Mouse (Mus musculus) forelimb bud, embryonic 11.5 days (tissue): Measurements from ENCODE around the gene Gm11034.

Experiments used
- DNase-seq: peaks from one replicate; pipeline ENCODE4 v3.0.0-alpha.2; 2012; ENCODE audit warnings: low read depth, low spot score

Gene Gm11034

DNA sequence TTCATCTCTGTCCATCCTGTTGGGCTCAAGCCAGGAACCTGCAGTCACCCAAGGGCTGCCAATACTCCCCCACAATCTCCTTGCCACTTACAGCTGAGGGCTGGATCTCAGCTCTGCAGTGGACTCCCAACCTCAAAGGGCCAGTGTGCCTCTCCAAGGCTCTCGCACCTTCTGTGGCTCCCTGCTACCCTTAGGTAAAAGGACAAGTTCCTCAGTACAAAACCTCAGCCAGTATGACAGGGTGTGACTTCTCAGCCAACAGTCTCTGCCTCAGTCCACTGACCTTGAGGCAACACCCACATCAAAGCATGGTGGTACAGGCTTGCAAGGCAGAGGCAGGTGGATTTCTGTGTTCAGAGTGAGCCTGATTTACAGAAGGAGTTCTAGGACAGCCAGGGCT lies 1.6 kb downstream of the Gm11034 start:
- DNase-seq = no peak

DNA sequence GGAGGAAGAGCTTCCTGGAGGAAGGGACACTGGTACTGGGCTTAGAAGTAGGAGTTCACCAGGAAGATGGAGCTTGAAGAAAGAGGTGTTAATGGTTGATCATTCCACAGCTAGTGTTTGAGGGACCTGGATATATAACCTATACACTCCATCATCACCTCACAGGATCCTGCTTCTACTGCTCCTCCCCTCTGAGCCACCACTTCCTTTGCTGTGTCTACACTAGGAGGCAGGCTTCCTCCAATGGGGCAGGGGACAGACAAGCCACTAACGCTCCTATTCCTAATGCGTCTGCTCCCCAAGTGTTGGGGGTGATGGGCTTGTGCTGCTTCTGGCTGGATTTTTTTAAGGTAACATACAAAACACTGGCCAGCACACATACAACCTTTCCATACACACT lies 2.7 kb downstream of the Gm11034 start:
- no peak for DNase-seq

DNA sequence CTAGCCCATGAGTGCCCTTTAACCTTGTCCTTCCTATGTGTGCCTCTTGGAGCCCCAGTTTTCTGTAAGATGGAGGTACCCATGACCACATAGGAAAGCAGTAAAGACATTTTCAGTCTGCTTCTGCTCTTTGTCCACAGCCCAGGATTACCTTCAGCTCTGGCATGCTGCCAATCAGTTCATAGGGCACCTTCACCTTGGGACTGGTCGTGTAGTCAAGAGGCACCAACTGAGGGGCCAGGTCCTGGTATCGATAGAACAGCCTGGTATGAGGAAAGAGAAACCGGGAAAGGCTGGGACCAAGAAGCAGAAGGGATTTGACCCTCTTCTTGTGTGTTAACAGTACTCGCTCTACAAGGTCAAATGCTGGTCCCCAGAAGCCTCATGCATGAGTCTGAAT lies 3.2 kb downstream of the Gm11034 start:
- DNase-seq = no peak

DNA sequence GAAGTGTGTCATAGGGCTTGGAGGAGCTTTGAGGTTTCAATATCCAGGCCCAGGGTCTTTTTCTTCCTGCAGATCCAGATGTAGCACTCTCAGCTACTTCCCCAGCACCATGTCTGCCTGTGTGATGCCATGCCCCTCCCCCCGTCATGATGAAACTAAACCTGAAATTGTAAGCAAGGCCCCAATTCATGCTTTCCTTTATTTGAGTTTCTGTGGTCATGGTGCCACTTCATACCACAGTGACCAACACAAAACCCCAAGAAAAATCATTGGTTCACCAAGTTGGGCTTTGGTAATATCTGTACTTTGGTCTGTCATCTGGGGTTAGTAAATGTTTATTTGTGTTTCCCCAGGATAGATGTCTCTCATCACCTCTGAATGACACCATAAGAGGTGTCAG lies 4.9 kb downstream of the Gm11034 start:
- DNase-seq = no peak

DNA sequence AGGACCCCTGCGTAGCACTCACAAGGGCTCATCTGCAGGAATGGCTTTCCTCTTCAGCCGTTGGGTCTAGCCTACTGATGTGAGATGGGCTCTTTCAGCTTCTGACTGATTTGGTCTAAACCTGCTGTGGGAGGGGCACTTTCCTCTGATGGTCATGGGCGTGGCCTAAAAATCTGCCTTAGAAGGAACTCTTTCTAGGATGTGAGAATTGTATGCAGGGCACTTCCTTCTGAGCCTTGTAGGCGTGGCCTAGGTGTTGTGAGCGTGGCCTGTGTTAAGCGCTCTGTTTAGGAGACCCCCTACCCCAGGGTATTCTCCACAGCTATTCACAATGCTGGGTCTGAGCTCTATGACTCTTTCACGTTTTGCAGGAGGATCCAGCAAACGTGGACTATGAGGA lies 15.4 kb downstream of the Gm11034 start:
- DNase-seq = no peak

DNA sequence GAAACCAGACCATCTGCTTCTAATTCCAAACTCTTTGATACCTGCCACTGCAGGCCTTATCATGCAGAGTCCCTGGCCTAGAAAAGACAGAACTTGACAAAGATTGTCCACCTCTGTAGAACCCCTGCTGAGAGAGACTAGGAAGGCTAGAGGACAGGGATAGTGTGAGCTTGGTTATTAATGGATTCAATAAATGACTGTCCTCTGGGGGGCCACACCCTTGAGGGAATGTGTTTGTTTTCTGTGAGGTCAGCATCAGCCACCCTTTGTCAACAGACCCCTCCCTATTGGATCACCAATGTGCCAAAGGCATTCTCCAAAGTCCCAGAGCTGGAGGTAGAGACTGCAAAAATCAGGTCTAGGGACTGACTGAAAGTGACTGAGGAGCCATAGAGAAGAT lies 21.4 kb downstream of the Gm11034 start:
- no peak for DNase-seq

DNA sequence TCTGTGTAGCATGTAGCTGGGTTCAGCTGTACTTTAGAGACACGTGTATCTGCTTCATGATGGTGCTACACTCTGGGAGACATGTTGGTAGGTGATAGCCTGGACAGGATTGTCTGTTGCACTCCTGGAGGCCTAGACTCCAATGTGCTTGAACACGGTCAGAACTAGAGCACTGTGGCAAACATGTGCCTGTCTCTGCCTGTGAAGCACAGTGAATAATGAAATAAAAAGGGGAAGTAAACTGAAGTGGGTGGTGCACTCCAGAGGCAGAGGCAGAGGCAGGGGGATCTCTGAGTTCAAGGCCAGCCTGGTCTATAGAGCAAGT lies 23.3 kb downstream of the Gm11034 start:
- no peak for DNase-seq

DNA sequence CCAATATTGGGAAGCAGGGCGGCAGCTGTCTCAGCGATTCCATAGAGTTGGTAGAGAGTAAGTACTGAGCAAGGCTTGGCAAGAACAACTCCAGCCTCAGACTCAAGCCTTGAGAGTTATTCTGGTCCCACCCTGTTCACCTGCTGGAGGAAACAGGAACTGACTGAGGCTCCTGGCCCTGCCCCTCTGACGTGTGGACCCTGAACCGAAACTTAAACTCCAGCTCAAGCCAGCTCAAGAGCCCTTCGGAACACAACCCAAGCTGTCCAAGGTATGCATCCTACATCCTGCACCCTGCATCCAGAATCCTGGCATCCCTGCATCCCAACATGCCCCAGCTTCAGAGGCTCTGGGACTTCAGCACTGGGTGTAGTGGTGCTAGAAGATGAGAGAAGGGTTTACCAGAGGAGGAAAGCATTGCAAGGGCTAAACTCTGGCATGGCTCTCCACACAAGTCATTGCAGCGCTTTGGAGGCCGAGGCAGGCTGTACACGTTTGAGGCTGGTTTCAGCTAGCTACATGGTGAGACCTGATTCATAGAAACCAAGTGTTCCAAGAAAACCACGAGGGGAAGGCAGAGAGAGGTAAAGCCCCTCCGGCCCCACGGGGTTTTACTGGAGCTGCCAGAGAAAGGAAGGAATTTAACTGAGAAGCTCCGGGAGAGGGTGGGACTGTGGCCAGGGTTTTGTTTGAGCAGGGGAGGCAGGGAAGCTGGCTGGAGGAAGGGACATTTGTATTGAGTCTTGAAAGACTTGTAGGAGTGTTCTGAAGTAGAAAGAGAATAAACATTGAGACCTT lies 23.8 kb downstream of the Gm11034 start, which contains the start of gene Hsh2d:
Gene Hsh2d (plus strand): TSS at position 222 of the 798 bp plus-strand sequence.
- no peak for DNase-seq

DNA sequence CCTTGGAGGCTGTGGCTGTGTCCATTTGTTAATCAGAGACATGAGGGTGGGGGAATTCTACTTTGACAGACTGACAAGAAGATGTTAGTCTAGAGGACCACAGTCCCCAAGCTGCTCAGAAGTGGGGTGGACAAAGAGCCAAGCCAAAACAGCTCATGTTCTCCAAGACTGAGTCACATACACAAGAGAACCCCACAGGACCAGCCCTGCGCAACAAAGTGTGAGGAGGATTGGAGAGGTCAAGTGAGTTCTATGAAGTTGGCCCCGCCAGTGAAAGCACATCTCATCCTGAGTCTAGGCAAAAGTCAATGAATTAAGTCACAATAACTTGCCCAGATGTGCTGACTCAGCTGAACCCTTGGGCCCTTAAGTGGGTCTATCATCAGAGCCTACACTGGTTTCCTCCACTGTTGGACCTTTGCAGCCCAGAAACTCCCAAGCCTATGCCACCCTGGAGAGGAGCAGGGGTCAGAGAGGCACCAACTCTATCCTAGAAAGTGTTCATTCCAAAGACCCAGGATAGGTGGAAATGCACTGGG lies 25.6 kb downstream of the Gm11034 start:
- no peak for DNase-seq

DNA sequence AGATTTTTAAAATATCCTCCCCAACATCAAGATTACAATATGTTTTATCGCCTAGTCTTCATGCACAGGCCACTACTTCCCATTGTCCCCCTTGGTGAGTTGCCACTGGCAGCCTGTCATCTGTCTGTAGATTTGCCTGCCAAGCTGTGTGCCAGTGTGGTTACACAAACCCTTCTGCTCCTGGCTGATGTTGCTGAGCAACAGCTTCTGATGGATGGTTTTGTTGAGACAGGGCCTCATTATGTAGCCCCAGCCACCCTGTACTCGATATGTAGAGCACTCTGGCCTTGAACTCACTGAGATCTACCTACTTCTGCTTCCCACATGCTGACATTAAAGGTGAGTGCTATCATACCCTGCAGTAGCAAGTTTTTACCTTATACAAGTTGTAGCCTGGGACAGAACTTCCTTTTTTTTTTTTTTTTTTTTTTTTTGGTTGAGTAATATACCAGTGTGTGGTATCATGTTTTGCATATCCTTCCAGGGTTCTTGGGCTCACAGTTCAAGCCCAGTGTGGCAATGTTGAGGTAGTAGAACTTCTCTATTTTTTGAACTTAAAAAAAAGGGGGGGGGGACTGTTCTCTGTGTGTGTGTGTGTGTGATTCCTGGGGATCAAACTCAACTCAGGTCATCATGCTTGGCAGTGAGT lies 29.8 kb downstream of the Gm11034 start:
- DNase-seq = no peak

DNA sequence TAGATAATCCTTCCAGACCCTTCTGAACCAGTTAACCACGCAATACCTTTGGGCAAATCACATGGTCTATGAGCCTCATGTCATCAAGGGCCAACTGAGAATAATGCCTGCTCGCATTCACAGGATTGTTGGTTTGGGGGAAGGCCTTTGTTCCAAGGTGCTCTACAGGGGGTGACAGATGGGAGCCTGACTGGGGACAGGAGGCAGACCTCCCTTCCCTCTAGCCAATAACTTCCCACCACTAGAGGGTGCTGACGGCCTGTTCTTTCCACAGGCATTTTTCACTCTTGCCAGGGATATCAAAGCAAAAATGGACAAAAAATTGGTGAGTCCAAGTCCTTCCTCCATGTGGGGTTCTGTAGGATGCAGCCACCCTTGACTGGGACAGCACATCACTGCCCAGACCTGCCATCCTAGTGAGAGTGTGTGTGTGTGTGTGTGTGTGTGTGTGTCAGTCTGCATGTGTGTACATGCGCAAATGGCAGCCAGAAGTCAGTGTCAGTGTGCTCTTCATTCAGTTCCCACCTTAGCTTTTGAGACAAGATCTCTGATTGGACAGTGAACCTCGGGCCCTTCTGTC lies 36.0 kb downstream of the Gm11034 start:
- DNase-seq = peak; percentile 53

DNA sequence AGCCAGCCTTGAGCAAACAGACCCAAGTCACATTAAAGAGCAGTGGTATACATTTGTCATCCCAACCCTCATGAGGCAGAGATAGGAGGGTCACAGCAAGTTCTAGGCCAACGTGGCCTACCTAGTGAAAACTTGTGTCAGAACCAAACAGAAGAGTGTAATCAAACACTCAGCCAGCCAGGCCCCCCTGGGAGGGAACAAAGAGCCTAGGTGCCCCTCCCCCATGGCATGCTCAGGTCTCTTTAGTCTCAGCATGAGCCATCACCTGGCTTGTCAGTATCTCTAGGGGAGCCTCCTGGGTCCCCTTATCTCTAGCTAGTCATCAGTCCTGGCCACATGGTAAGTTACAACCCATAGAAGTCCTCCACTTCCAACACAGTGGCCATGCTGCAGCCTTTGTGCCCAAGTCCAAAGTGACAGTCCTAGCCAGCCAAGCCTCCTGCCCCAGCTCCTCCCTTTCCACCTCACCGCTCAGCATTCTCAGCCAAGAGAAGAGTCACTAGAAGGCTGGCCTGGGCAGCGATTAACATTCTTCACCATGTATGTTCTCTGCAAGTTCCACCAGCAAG lies 43.7 kb downstream of the Gm11034 start:
- no peak for DNase-seq

DNA sequence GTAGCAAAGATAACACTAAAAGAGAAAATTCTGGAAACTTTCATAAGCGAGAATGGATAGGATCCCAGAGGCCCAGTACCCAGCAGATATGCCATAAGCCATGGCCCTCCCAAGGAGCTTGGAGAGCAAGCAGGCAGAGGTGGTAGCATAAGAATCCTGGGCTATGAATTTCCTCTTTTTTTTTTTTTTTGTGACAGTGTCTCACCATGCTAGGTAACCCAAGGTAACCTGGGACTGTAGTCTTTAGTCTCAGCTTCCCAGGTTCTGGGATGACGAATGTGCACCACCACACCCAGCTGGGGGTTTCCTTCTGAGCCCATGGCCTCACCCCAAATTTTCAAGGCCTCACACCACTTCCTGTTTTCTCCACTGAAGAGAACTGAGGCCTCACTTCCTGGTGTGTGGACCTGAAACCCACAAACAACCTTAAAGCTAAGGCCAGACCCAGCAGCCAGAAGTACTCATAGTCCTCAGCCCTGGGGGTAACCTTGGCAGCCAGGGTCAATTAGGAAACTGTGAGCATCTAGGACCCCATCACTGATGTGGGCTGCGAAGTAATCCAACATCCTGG lies 44.3 kb downstream of the Gm11034 start:
- no peak for DNase-seq
